Mouse (Mus musculus) megakaryocyte, embryonic 14.5 days (primary cell): Measurements from ENCODE around the gene Gpr107. TPM values are rescaled to one million over a fixed set of nuclear protein-coding genes. Genes with fewer than 3 reads are reported as not detected.

ENCODE experiments used
- H3K27me3 ChIP-seq: replicated peaks from 2 replicates; pipeline ENCODE3; 2012; ENCODE audit warnings: inconsistent platforms
- H3K36me3 ChIP-seq: replicated peaks from 2 replicates; pipeline ENCODE3; 2012; ENCODE audit warnings: low read length, inconsistent platforms, mixed read lengths
- H3K4me1 ChIP-seq: 2 replicates; pipeline ENCODE4 v1.6.1; 2012; ENCODE audit warnings: inconsistent platforms
- H3K4me3 ChIP-seq: replicated peaks from 2 replicates; pipeline ENCODE3; 2012; ENCODE audit warnings: moderate library complexity, mild to moderate bottlenecking, inconsistent platforms
- H3K9me3 ChIP-seq: 2 replicates; pipeline ENCODE4 v1.6.1; 2012; ENCODE audit warnings: inconsistent platforms
- FLI1 ChIP-seq: IDR thresholded peaks from 2 replicates; pipeline ENCODE4 v1.6.1; 2012; ENCODE audit warnings: low read length, inconsistent platforms, mixed read lengths
- GATA1 ChIP-seq: IDR thresholded peaks from 3 replicates; pipeline ENCODE4 v1.6.1; 2012; ENCODE audit warnings: mixed read lengths, low read length, inconsistent platforms, borderline replicate concordance
- polyA plus RNA-seq: library from polyadenylated mRNA; stranded (reverse); fragments of >175 nt; gene quantifications from 2 replicates; pipeline ENCODE4 v1.2.3, GENCODE M21; 2012; ENCODE audit warnings: low replicate concordance; ENCODE audit not compliant: insufficient read depth

Gpr107 gene
- polyA plus RNA-seq, 1 experiment: 11.9 TPM

GRCm38 (mm10) chr2:31267447-31267846 is 115.3 kb downstream of the Gpr107 start:
- Histone ChIP-seq H3K27me3 (peaks cover 80% of the 10 kb centered on the region), H3K36me3 (no peaks in the 10 kb centered on the region), H3K4me3 (no peak overlapping the region), H3K9me3 (peaks cover 8% of the 10 kb centered on the region), H3K4me1 (no peaks in the 10 kb centered on the region)
- TF ChIP-seq FLI1 (no peak), GATA1 (no peak)

Other genes starting within 250 kb of the Gpr107 start
- gene Ptges, start 222.5 kb upstream of the Gpr107 start, polyA plus RNA-seq: 0.31 TPM in 1 of 2 replicates, not detected in the other
- 2.7 and 9.3 TPM in 2 replicates for gene Tor1b, start 199.4 kb upstream of the Gpr107 start, polyA plus RNA-seq
- 75.1 and 117 TPM in 2 replicates for gene Tor1a, start 184.4 kb upstream of the Gpr107 start, polyA plus RNA-seq
- gene BC005624, start 170.1 kb upstream of the Gpr107 start, polyA plus RNA-seq: 17.7 TPM in 1 of 2 replicates, not detected in the other
- gene Usp20, start 170.0 kb upstream of the Gpr107 start, polyA plus RNA-seq: 8.0 and 25.0 TPM in 2 replicates
- 44.7 and 52.5 TPM in 2 replicates for gene Fnbp1, start 10.3 kb upstream of the Gpr107 start, polyA plus RNA-seq
- gene Ncs1, start 93.5 kb downstream of the Gpr107 start, polyA plus RNA-seq: 0.26 TPM in 1 of 2 replicates, not detected in the other
- gene Hmcn2, start 162.1 kb downstream of the Gpr107 start, polyA plus RNA-seq: 0.40 TPM in 1 of 2 replicates, not detected in the other